Comparison of ENCODE assay signal across 16 mouse cellular contexts in genomic region chr2:117770115-117770485, GRCm38 (mm10).
A peak's percentile ranks its signal among the peaks of the same experiment; 100 is the strongest.
DNase-seq lines count a peak whose midpoint lies in the region; ATAC-seq and TF ChIP-seq lines count a peak whose summit lies in the region.
"Had no signal": no experiment of that assay in that cellular context is flagged by ENCODE, and none has a peak within 500 bp of the region (broad histone marks: within the 10 kb centered on the region; RNA-seq: fewer than 3 reads in every experiment).

No protein-coding gene starts in this region.

- ATAC-seq in hindbrain, postnatal 0 days: 0 out of 2 replicates have a peak, but pooled peaks have one; percentile 32
- no peak for ATAC-seq in hindbrain, embryonic 14.5 days (ENCODE audit: low FRiP score)
- peak; percentile 23; the same call in 1 of the 2 replicates for ATAC-seq in limb, embryonic 14.5 days (ENCODE audit: low FRiP score, low read depth)
- ATAC-seq in midbrain, embryonic 16.5 days: peak; percentile 42; the same call in 1 of the 2 replicates
- ATAC-seq in midbrain, embryonic 11.5 days (ENCODE audit: low FRiP score): no peak
- no peak; the same call in 1 of the 2 replicates for ATAC-seq in stomach, embryonic 16.5 days (ENCODE audit: insufficient read depth, low FRiP score)
- ATAC-seq: forebrain, embryonic 14.5 days; liver, embryonic 12.5 days had no signal

- H3K4me1 ChIP-seq in hindbrain, postnatal 0 days (ENCODE audit: insufficient read depth, low read length): no peaks in the 10 kb centered on the region
- H3K4me1 ChIP-seq in hindbrain, embryonic 14.5 days (replicated peaks; ENCODE audit: control insufficient read depth, insufficient read depth, low read length): no peaks in the 10 kb centered on the region
- H3K4me1 ChIP-seq in limb, embryonic 14.5 days (ENCODE audit: control insufficient read depth, insufficient read depth, low read length): peaks cover 10% of the 10 kb centered on the region; the same call in 1 of the 2 replicates
- H3K4me1 ChIP-seq in limb, embryonic 10.5 days: peaks cover 9% of the 10 kb centered on the region
- no peaks in the 10 kb centered on the region for H3K4me1 ChIP-seq in midbrain, embryonic 16.5 days (ENCODE audit: control insufficient read depth, insufficient read depth, low read length)
- H3K4me1 ChIP-seq in midbrain, embryonic 11.5 days (ENCODE audit: control insufficient read depth, insufficient read depth, low read length): no peaks in the 10 kb centered on the region
- no peaks in the 10 kb centered on the region for H3K4me1 ChIP-seq in stomach, embryonic 16.5 days (ENCODE audit: control insufficient read depth, insufficient read depth, low read length)
- H3K4me1 ChIP-seq: heart, embryonic 10.5 days; limb, embryonic 12.5 days; liver, embryonic 12.5 days; midbrain, embryonic 12.5 days had no signal

- TF ChIP-seq CTCF in hindbrain, postnatal 0 days (IDR thresholded peaks at IDR 0.05; ENCODE audit: low read depth): no peak

- no peak overlapping the region for H3K4me2 ChIP-seq in hindbrain, postnatal 0 days (ENCODE audit: low read depth, low read length)
- H3K4me2 ChIP-seq in hindbrain, embryonic 14.5 days (replicated peaks): no peak overlapping the region
- H3K4me2 ChIP-seq in limb, embryonic 14.5 days (replicated peaks; ENCODE audit: low read depth, low read length, severe bottlenecking): no peak overlapping the region
- H3K4me2 ChIP-seq in midbrain, embryonic 16.5 days (ENCODE audit: low read length): no peak overlapping the region
- no peak overlapping the region for H3K4me2 ChIP-seq in midbrain, embryonic 11.5 days
- no peak overlapping the region for H3K4me2 ChIP-seq in stomach, embryonic 16.5 days (ENCODE audit: low read depth, low read length)
- H3K4me2 ChIP-seq: limb, embryonic 12.5 days; liver, embryonic 12.5 days; midbrain, embryonic 12.5 days had no signal

- H3K27ac ChIP-seq in hindbrain, postnatal 0 days: no peak overlapping the region
- H3K27ac ChIP-seq in hindbrain, embryonic 14.5 days: no peak overlapping the region
- H3K27ac ChIP-seq in limb, embryonic 14.5 days (replicated peaks; ENCODE audit: low read depth, low read length): no peak overlapping the region
- H3K27ac ChIP-seq in limb, embryonic 10.5 days: no peak overlapping the region
- H3K27ac ChIP-seq in midbrain, embryonic 16.5 days (ENCODE audit: low read length): peak overlapping the region; percentile 26; the same call in 1 of the 2 replicates
- H3K27ac ChIP-seq in midbrain, embryonic 11.5 days (ENCODE audit: low read depth, low read length): no peak overlapping the region
- H3K27ac ChIP-seq in stomach, embryonic 16.5 days (ENCODE audit: low read length): peak overlapping the region; percentile 52
- H3K27ac ChIP-seq: heart, embryonic 10.5 days; layer of hippocampus, adult 2 months; limb, embryonic 12.5 days; liver, embryonic 12.5 days; midbrain, embryonic 12.5 days had no signal

- H3K36me3 ChIP-seq in hindbrain, postnatal 0 days (ENCODE audit: insufficient read depth, low read length): no peaks in the 10 kb centered on the region
- no peaks in the 10 kb centered on the region for H3K36me3 ChIP-seq in hindbrain, embryonic 14.5 days (replicated peaks; ENCODE audit: control insufficient read depth, insufficient read depth)
- no peaks in the 10 kb centered on the region for H3K36me3 ChIP-seq in limb, embryonic 14.5 days (ENCODE audit: control insufficient read depth, insufficient read depth, low read length)
- no peaks in the 10 kb centered on the region for H3K36me3 ChIP-seq in limb, embryonic 10.5 days
- no peaks in the 10 kb centered on the region for H3K36me3 ChIP-seq in midbrain, embryonic 16.5 days (ENCODE audit: control insufficient read depth, insufficient read depth, low read length)
- no peaks in the 10 kb centered on the region for H3K36me3 ChIP-seq in midbrain, embryonic 11.5 days (ENCODE audit: control insufficient read depth, insufficient read depth, low read length)
- no peaks in the 10 kb centered on the region for H3K36me3 ChIP-seq in stomach, embryonic 16.5 days (ENCODE audit: control insufficient read depth, insufficient read depth, low read length)
- H3K36me3 ChIP-seq: heart, embryonic 10.5 days; limb, embryonic 12.5 days; liver, embryonic 12.5 days; midbrain, embryonic 12.5 days had no signal

- DNase-seq in hindbrain, postnatal 0 days (ENCODE audit: low spot score): no peak
- no peak for DNase-seq in hindbrain, embryonic 14.5 days (ENCODE audit: low spot score)
- no peak for DNase-seq in limb, embryonic 14.5 days (ENCODE audit: low spot score)
- no peak for DNase-seq in limb, embryonic 10.5 days (ENCODE audit: low spot score)
- DNase-seq in midbrain, embryonic 11.5 days (ENCODE audit: low spot score, missing footprints): no peak
- DNase-seq: adrenal gland, postnatal 25 days; cerebellum, adult 9-10 months; lung, adult 2 months had no signal

- no peaks in the 10 kb centered on the region for H3K27me3 ChIP-seq in hindbrain, postnatal 0 days (ENCODE audit: insufficient read depth, low read length)
- no peaks in the 10 kb centered on the region for H3K27me3 ChIP-seq in hindbrain, embryonic 14.5 days (ENCODE audit: control insufficient read depth, insufficient read depth, low read length)
- H3K27me3 ChIP-seq in limb, embryonic 14.5 days (ENCODE audit: control insufficient read depth, insufficient read depth, low read length): no peaks in the 10 kb centered on the region
- no peaks in the 10 kb centered on the region for H3K27me3 ChIP-seq in limb, embryonic 10.5 days (ENCODE audit: low read depth, poor library complexity, severe bottlenecking)
- H3K27me3 ChIP-seq in midbrain, embryonic 16.5 days (ENCODE audit: control insufficient read depth, insufficient read depth, low read depth, low read length): no peaks in the 10 kb centered on the region
- H3K27me3 ChIP-seq in midbrain, embryonic 11.5 days (ENCODE audit: control insufficient read depth, insufficient read depth, low read length): no peaks in the 10 kb centered on the region
- no peaks in the 10 kb centered on the region for H3K27me3 ChIP-seq in stomach, embryonic 16.5 days (ENCODE audit: control insufficient read depth, insufficient read depth, low read length)
- H3K27me3 ChIP-seq: limb, embryonic 12.5 days; liver, embryonic 12.5 days; midbrain, embryonic 12.5 days had no signal

- no peak overlapping the region for H3K4me3 ChIP-seq in hindbrain, postnatal 0 days (ENCODE audit: low read length)
- H3K4me3 ChIP-seq in hindbrain, embryonic 14.5 days (replicated peaks; ENCODE audit: low read length): no peak overlapping the region
- no peak overlapping the region for H3K4me3 ChIP-seq in limb, embryonic 14.5 days (replicated peaks; ENCODE audit: low read length)
- no peak overlapping the region for H3K4me3 ChIP-seq in limb, embryonic 10.5 days
- H3K4me3 ChIP-seq in midbrain, embryonic 16.5 days (ENCODE audit: low read depth, low read length): no peak overlapping the region
- no peak overlapping the region for H3K4me3 ChIP-seq in midbrain, embryonic 11.5 days (ENCODE audit: low read depth, low read length)
- H3K4me3 ChIP-seq in stomach, embryonic 16.5 days (replicated peaks; ENCODE audit: low read length): no peak overlapping the region
- H3K4me3 ChIP-seq: heart, embryonic 10.5 days; layer of hippocampus, adult 2 months; limb, embryonic 12.5 days; liver, embryonic 12.5 days; midbrain, embryonic 12.5 days had no signal

- no peak overlapping the region for H3K9ac ChIP-seq in hindbrain, postnatal 0 days (replicated peaks; ENCODE audit: low read length)
- no peak overlapping the region for H3K9ac ChIP-seq in hindbrain, embryonic 14.5 days
- no peak overlapping the region for H3K9ac ChIP-seq in limb, embryonic 14.5 days (ENCODE audit: low read depth, low read length, severe bottlenecking)
- H3K9ac ChIP-seq in midbrain, embryonic 16.5 days (ENCODE audit: low read depth, low read length): no peak overlapping the region
- no peak overlapping the region for H3K9ac ChIP-seq in midbrain, embryonic 11.5 days (ENCODE audit: low read length)
- no peak overlapping the region for H3K9ac ChIP-seq in stomach, embryonic 16.5 days (ENCODE audit: low read length)
- H3K9ac ChIP-seq: limb, embryonic 12.5 days; liver, embryonic 12.5 days; midbrain, embryonic 12.5 days had no signal

- H3K9me3 ChIP-seq in hindbrain, postnatal 0 days (ENCODE audit: low read length): no peaks in the 10 kb centered on the region
- no peaks in the 10 kb centered on the region for H3K9me3 ChIP-seq in hindbrain, embryonic 14.5 days (ENCODE audit: control insufficient read depth, low read length)
- H3K9me3 ChIP-seq in limb, embryonic 14.5 days (ENCODE audit: control insufficient read depth, low read length): no peaks in the 10 kb centered on the region
- no peaks in the 10 kb centered on the region for H3K9me3 ChIP-seq in limb, embryonic 10.5 days (replicated peaks)
- no peaks in the 10 kb centered on the region for H3K9me3 ChIP-seq in midbrain, embryonic 16.5 days (replicated peaks; ENCODE audit: control insufficient read depth, low read length, poor library complexity, severe bottlenecking)
- no peaks in the 10 kb centered on the region for H3K9me3 ChIP-seq in midbrain, embryonic 11.5 days (ENCODE audit: control insufficient read depth, low read length)
- no peaks in the 10 kb centered on the region for H3K9me3 ChIP-seq in stomach, embryonic 16.5 days (replicated peaks; ENCODE audit: control insufficient read depth, low read length)
- H3K9me3 ChIP-seq: heart, embryonic 10.5 days; limb, embryonic 12.5 days; liver, embryonic 12.5 days; midbrain, embryonic 12.5 days had no signal

- no peak for TF ChIP-seq POLR2A in limb, embryonic 14.5 days (IDR thresholded peaks at IDR 0.05; ENCODE audit: borderline replicate concordance, extremely low read depth, insufficient read depth, insufficient read length)

- 74% methylated on average over 3 of the region's 3 CpGs for WGBS in hindbrain, postnatal 0 days
- WGBS in hindbrain, embryonic 14.5 days: 78% methylated on average over 3 of the region's 3 CpGs
- WGBS in limb, embryonic 14.5 days: 72% methylated on average over 3 of the region's 3 CpGs
- 86% methylated on average over 3 of the region's 3 CpGs for WGBS in limb, embryonic 10.5 days
- 74% methylated on average over 3 of the region's 3 CpGs for WGBS in midbrain, embryonic 16.5 days
- WGBS in midbrain, embryonic 11.5 days: 82% methylated on average over 3 of the region's 3 CpGs
- WGBS in stomach, embryonic 16.5 days: 52% methylated on average over 3 of the region's 3 CpGs

Comparison
In these comparisons a context has a peak if more than half of its experiments do, and no peak if none do; other contexts are left out.
1. ATAC-seq: peak in hindbrain, postnatal 0 days (single experiment), limb, embryonic 14.5 days (single experiment) and midbrain, embryonic 16.5 days (single experiment); none in hindbrain, embryonic 14.5 days (single experiment), midbrain, embryonic 11.5 days (single experiment) and stomach, embryonic 16.5 days (single experiment).
2. H3K27ac ChIP-seq: peak in midbrain, embryonic 16.5 days (single experiment) and stomach, embryonic 16.5 days (single experiment); none in hindbrain, postnatal 0 days (single experiment), hindbrain, embryonic 14.5 days (single experiment), limb, embryonic 14.5 days (single experiment), limb, embryonic 10.5 days (single experiment) and midbrain, embryonic 11.5 days (single experiment).